Comparison of ENCODE assay signal across 10 mouse cellular contexts in genomic region chr11:101059473-101059872, GRCm38 (mm10). TPM values are rescaled to one million over a fixed set of nuclear protein-coding genes. Genes with fewer than 3 reads are reported as not detected.
DNase-seq lines count a peak whose midpoint lies in the region; ATAC-seq and TF ChIP-seq lines count a peak whose summit lies in the region.
"Had no signal": no experiment of that assay in that cellular context is flagged by ENCODE, and none has a peak within 500 bp of the region (broad histone marks: within the 10 kb centered on the region; RNA-seq: fewer than 3 reads in every experiment).

No protein-coding gene starts in this region.

- H3K27ac ChIP-seq in liver, embryonic 12.5 days: peak overlapping the region; percentile 61
- H3K27ac ChIP-seq in liver, embryonic 11.5 days (ENCODE audit: low read depth, low read length): no peak overlapping the region; the same call in 1 of the 2 replicates
- peak overlapping the region; percentile 90 for H3K27ac ChIP-seq in embryonic facial prominence, embryonic 14.5 days (replicated peaks; ENCODE audit: low read depth, low read length)
- H3K27ac ChIP-seq in midbrain, postnatal 0 days (ENCODE audit: low read depth, low read length): peak overlapping the region; percentile 57

- H3K9ac ChIP-seq in liver, embryonic 12.5 days: no peak overlapping the region
- no peak overlapping the region for H3K9ac ChIP-seq in liver, embryonic 11.5 days (ENCODE audit: low read depth, low read length)
- H3K9ac ChIP-seq in embryonic facial prominence, embryonic 14.5 days (ENCODE audit: low read depth, low read length): no peak overlapping the region
- no peak overlapping the region for H3K9ac ChIP-seq in midbrain, postnatal 0 days (replicated peaks; ENCODE audit: low read length, poor library complexity, severe bottlenecking)

- intact Hi-C loops in heart, postnatal 10 days (cut with DNase I): no loop called here

- peaks cover 91% of the 10 kb centered on the region for H3K36me3 ChIP-seq in liver, embryonic 12.5 days
- peaks cover 19% of the 10 kb centered on the region for H3K36me3 ChIP-seq in liver, embryonic 11.5 days (ENCODE audit: control insufficient read depth, insufficient read depth, low read length)
- peaks cover 18% of the 10 kb centered on the region; the same call in 1 of the 2 replicates for H3K36me3 ChIP-seq in embryonic facial prominence, embryonic 14.5 days (ENCODE audit: control insufficient read depth, insufficient read depth, low read length)
- H3K36me3 ChIP-seq in midbrain, postnatal 0 days (ENCODE audit: insufficient read depth, low read length): peaks cover 82% of the 10 kb centered on the region

- H3K4me3 ChIP-seq in liver, embryonic 12.5 days: no peak overlapping the region
- no peak overlapping the region for H3K4me3 ChIP-seq in liver, embryonic 11.5 days (ENCODE audit: low read depth, low read length)
- H3K4me3 ChIP-seq in embryonic facial prominence, embryonic 14.5 days (ENCODE audit: low read depth, low read length): no peak overlapping the region
- no peak overlapping the region for H3K4me3 ChIP-seq in midbrain, postnatal 0 days (ENCODE audit: low read depth, low read length)

- DNase-seq in heart, adult 11 months: peak; percentile 92
- DNase-seq in heart, postnatal 10 days: no peak
- no peak for DNase-seq in liver, embryonic 11.5 days (ENCODE audit: low spot score)
- no peak for DNase-seq in embryonic facial prominence, embryonic 14.5 days (ENCODE audit: low spot score)
- no peak for DNase-seq in midbrain, postnatal 0 days (ENCODE audit: low spot score)
- DNase-seq in ovary, adult 18-20 months (ENCODE audit: low spot score): no peak
- DNase-seq in urinary bladder, adult 18-20 months (ENCODE audit: low spot score in 2 of 2): no peak
- DNase-seq: spleen, adult 18-20 months had no signal

- no peak for ATAC-seq in liver, embryonic 12.5 days
- no peak for ATAC-seq in liver, embryonic 11.5 days (replicated peaks; ENCODE audit: low FRiP score)
- ATAC-seq in embryonic facial prominence, embryonic 14.5 days (ENCODE audit: low read depth): no peak
- ATAC-seq in midbrain, postnatal 0 days (ENCODE audit: low FRiP score): no peak

- no peak overlapping the region for H3K4me2 ChIP-seq in liver, embryonic 12.5 days
- H3K4me2 ChIP-seq in liver, embryonic 11.5 days: no peak overlapping the region
- no peak overlapping the region for H3K4me2 ChIP-seq in embryonic facial prominence, embryonic 14.5 days (ENCODE audit: low read depth, low read length)
- no peak overlapping the region for H3K4me2 ChIP-seq in midbrain, postnatal 0 days (ENCODE audit: low read depth, low read length, poor library complexity, severe bottlenecking)

- H3K9me3 ChIP-seq in liver, embryonic 12.5 days (replicated peaks): no peaks in the 10 kb centered on the region
- H3K9me3 ChIP-seq in liver, embryonic 11.5 days (ENCODE audit: control insufficient read depth, low read length): no peaks in the 10 kb centered on the region
- H3K9me3 ChIP-seq in embryonic facial prominence, embryonic 14.5 days (ENCODE audit: control insufficient read depth, low read length): no peaks in the 10 kb centered on the region
- H3K9me3 ChIP-seq in midbrain, postnatal 0 days (ENCODE audit: low read length): no peaks in the 10 kb centered on the region

- TF ChIP-seq CTCF in midbrain, postnatal 0 days (IDR thresholded peaks at IDR 0.05): no peak

- peaks cover 81% of the 10 kb centered on the region for H3K4me1 ChIP-seq in liver, embryonic 12.5 days
- peaks cover 56% of the 10 kb centered on the region for H3K4me1 ChIP-seq in liver, embryonic 11.5 days (replicated peaks; ENCODE audit: control insufficient read depth, insufficient read depth, low read length)
- peaks cover 42% of the 10 kb centered on the region for H3K4me1 ChIP-seq in embryonic facial prominence, embryonic 14.5 days (ENCODE audit: control insufficient read depth, insufficient read depth, low read length)
- H3K4me1 ChIP-seq in midbrain, postnatal 0 days (ENCODE audit: insufficient read depth, low read length): no peaks in the 10 kb centered on the region

- 90% methylated on average over 10 of the region's 10 CpGs for WGBS in liver, embryonic 12.5 days (ENCODE audit: insufficient replicate concordance)
- 85% methylated on average over 10 of the region's 10 CpGs for WGBS in liver, embryonic 11.5 days
- WGBS in embryonic facial prominence, embryonic 14.5 days: 86% methylated on average over 10 of the region's 10 CpGs
- 70% methylated on average over 10 of the region's 10 CpGs for WGBS in midbrain, postnatal 0 days

- H3K27me3 ChIP-seq in liver, embryonic 12.5 days (replicated peaks): no peaks in the 10 kb centered on the region
- no peaks in the 10 kb centered on the region for H3K27me3 ChIP-seq in liver, embryonic 11.5 days (replicated peaks; ENCODE audit: control insufficient read depth, insufficient read depth, low read length)
- no peaks in the 10 kb centered on the region for H3K27me3 ChIP-seq in embryonic facial prominence, embryonic 14.5 days (replicated peaks; ENCODE audit: control insufficient read depth, insufficient read depth, low read length)
- H3K27me3 ChIP-seq in midbrain, postnatal 0 days (ENCODE audit: insufficient read depth, low read length): no peaks in the 10 kb centered on the region

RNA-seq across cellular contexts. Expression of gene Naglu, which starts 10.3 kb away (rescaled TPM):
- total RNA-seq in heart, postnatal 10 days (2021): 1 to 10 TPM; 9.9 to 10.0 TPM
- 6.3 and 7.0 TPM in 2 replicates for polyA plus RNA-seq in liver, embryonic 12.5 days (2016; fragmentation: Nextera tagmentation; extraction: Ambion mirVana)
- polyA plus RNA-seq in liver, embryonic 11.5 days (2014; fragmentation: Nextera tagmentation; extraction: Ambion mirVana): 7.7 and 8.0 TPM in 2 replicates
- 13.9 and 14.4 TPM in 2 replicates for polyA plus RNA-seq in embryonic facial prominence, embryonic 14.5 days (2014; fragmentation: Nextera tagmentation; extraction: Ambion mirVana)
- 20.9 and 22.2 TPM in 2 replicates for total RNA-seq in midbrain, postnatal 0 days (2014; rRNA removed)
- 16.0 and 16.6 TPM in 2 replicates for polyA plus RNA-seq in midbrain, postnatal 0 days (2015; fragmentation: Nextera tagmentation; extraction: Ambion mirVana)

RNA-seq across cellular contexts. Expression of gene Hsd17b1, which starts 18.7 kb away (rescaled TPM):
- total RNA-seq in heart, postnatal 10 days (2021): under 1 TPM in 1 of 2 experiments, not detected in 1; 0.45 TPM
- polyA plus RNA-seq in liver, embryonic 12.5 days (2016; fragmentation: Nextera tagmentation; extraction: Ambion mirVana): 0.08 TPM in 1 of 2 replicates, not detected in the other
- polyA plus RNA-seq in liver, embryonic 11.5 days (2014; fragmentation: Nextera tagmentation; extraction: Ambion mirVana): 0.12 and 0.27 TPM in 2 replicates
- polyA plus RNA-seq in embryonic facial prominence, embryonic 14.5 days (2014; fragmentation: Nextera tagmentation; extraction: Ambion mirVana): not detected in 2 replicates
- 0.27 TPM in 1 of 2 replicates, not detected in the other for total RNA-seq in midbrain, postnatal 0 days (2014; rRNA removed)
- polyA plus RNA-seq in midbrain, postnatal 0 days (2015; fragmentation: Nextera tagmentation; extraction: Ambion mirVana): not detected in 2 replicates
- polyA plus RNA-seq: C2C12 had no signal

RNA-seq across cellular contexts. Expression of gene Coasy, which starts 22.9 kb away (rescaled TPM):
- total RNA-seq in heart, postnatal 10 days (2021): 10 to 100 TPM; 18.7 to 21.4 TPM
- 26.4 and 28.5 TPM in 2 replicates for polyA plus RNA-seq in liver, embryonic 12.5 days (2016; fragmentation: Nextera tagmentation; extraction: Ambion mirVana)
- polyA plus RNA-seq in liver, embryonic 11.5 days (2014; fragmentation: Nextera tagmentation; extraction: Ambion mirVana): 43.3 and 45.8 TPM in 2 replicates
- 39.1 and 40.5 TPM in 2 replicates for polyA plus RNA-seq in embryonic facial prominence, embryonic 14.5 days (2014; fragmentation: Nextera tagmentation; extraction: Ambion mirVana)
- total RNA-seq in midbrain, postnatal 0 days (2014; rRNA removed): 41.8 and 48.7 TPM in 2 replicates
- 31.5 and 34.1 TPM in 2 replicates for polyA plus RNA-seq in midbrain, postnatal 0 days (2015; fragmentation: Nextera tagmentation; extraction: Ambion mirVana)

RNA-seq across cellular contexts. Expression of gene Mlx, which starts 27.6 kb away (rescaled TPM):
- total RNA-seq in heart, postnatal 10 days (2021): 10 to 100 TPM; 14.1 to 18.1 TPM
- polyA plus RNA-seq in liver, embryonic 12.5 days (2016; fragmentation: Nextera tagmentation; extraction: Ambion mirVana): 34.9 and 35.7 TPM in 2 replicates
- 45.3 and 45.6 TPM in 2 replicates for polyA plus RNA-seq in liver, embryonic 11.5 days (2014; fragmentation: Nextera tagmentation; extraction: Ambion mirVana)
- polyA plus RNA-seq in embryonic facial prominence, embryonic 14.5 days (2014; fragmentation: Nextera tagmentation; extraction: Ambion mirVana): 45.8 and 55.2 TPM in 2 replicates
- 60.7 and 61.3 TPM in 2 replicates for total RNA-seq in midbrain, postnatal 0 days (2014; rRNA removed)
- polyA plus RNA-seq in midbrain, postnatal 0 days (2015; fragmentation: Nextera tagmentation; extraction: Ambion mirVana): 64.1 and 67.8 TPM in 2 replicates

RNA-seq across cellular contexts. Expression of gene Psmc3ip, which starts 35.8 kb away (rescaled TPM):
- total RNA-seq in heart, postnatal 10 days (2021): 1 to 10 TPM; 5.0 to 5.6 TPM
- polyA plus RNA-seq in liver, embryonic 12.5 days (2016; fragmentation: Nextera tagmentation; extraction: Ambion mirVana): 28.2 and 28.3 TPM in 2 replicates
- polyA plus RNA-seq in liver, embryonic 11.5 days (2014; fragmentation: Nextera tagmentation; extraction: Ambion mirVana): 40.7 and 42.8 TPM in 2 replicates
- 27.2 and 34.4 TPM in 2 replicates for polyA plus RNA-seq in embryonic facial prominence, embryonic 14.5 days (2014; fragmentation: Nextera tagmentation; extraction: Ambion mirVana)
- 5.3 and 6.9 TPM in 2 replicates for total RNA-seq in midbrain, postnatal 0 days (2014; rRNA removed)
- 8.9 and 10.3 TPM in 2 replicates for polyA plus RNA-seq in midbrain, postnatal 0 days (2015; fragmentation: Nextera tagmentation; extraction: Ambion mirVana)
